Mouse (Mus musculus) liver, embryonic 12.5 days (tissue): Measurements from ENCODE around the gene Ccl11. TPM values are rescaled to one million over a fixed set of nuclear protein-coding genes. Genes with fewer than 3 reads are reported as not detected.

Experiments
- ATAC-seq: fragments of 200-750 bp; cut with Nextera tagmentation; 2 replicates; pipeline ENCODE4 v1.8.0; 2017; ENCODE audit warnings: moderate number of reproducible peaks, mild to moderate bottlenecking, moderate library complexity
- H3K27ac ChIP-seq: fragments of 300-500 bp; sonication (generic); 2 replicates; pipeline ENCODE4 v1.5.1; 2016; ENCODE audit warnings: mild to moderate bottlenecking
- H3K27me3 ChIP-seq: fragments of 300-500 bp; sonication (generic); replicated peaks from 2 replicates; pipeline ENCODE4 v1.6.1; 2016; ENCODE audit warnings: mild to moderate bottlenecking, moderate library complexity
- H3K36me3 ChIP-seq: fragments of 300-500 bp; sonication (generic); 2 replicates; pipeline ENCODE4 v1.6.1; 2016; ENCODE audit warnings: mild to moderate bottlenecking, moderate library complexity
- H3K4me1 ChIP-seq: fragments of 300-500 bp; sonication (generic); 2 replicates; pipeline ENCODE4 v1.6.1; 2016
- H3K4me2 ChIP-seq: fragments of 300-500 bp; sonication (generic); 2 replicates; pipeline ENCODE4 v1.6.1; 2016; ENCODE audit warnings: mild to moderate bottlenecking, moderate library complexity
- H3K4me3 ChIP-seq: fragments of 300-500 bp; sonication (generic); 2 replicates; pipeline ENCODE4 v1.5.1; 2016; ENCODE audit warnings: mild to moderate bottlenecking, moderate library complexity
- H3K9ac ChIP-seq: fragments of 300-500 bp; sonication (generic); 2 replicates; pipeline ENCODE4 v1.6.1; 2016; ENCODE audit warnings: mild to moderate bottlenecking, moderate library complexity
- H3K9me3 ChIP-seq: fragments of 300-500 bp; sonication (generic); replicated peaks from 2 replicates; pipeline ENCODE4 v1.6.1; 2016; ENCODE audit warnings: mild to moderate bottlenecking, moderate library complexity
- WGBS: fragments of 180-500 bp; shearing (Covaris S2); methylation state at CpG from one replicate; pipeline ENCODE4 v1.1.7; 2016; ENCODE audit not compliant: insufficient replicate concordance; 5-methylcytosine and 5-hydroxymethylcytosine counted together
- polyA plus RNA-seq: library from polyadenylated mRNA; unstranded; fragments of >200 nt; fragmentation: Nextera tagmentation; extraction: Ambion mirVana; gene quantifications from 2 replicates; pipeline ENCODE4 v1.2.1, GENCODE M21; 2016

The Ccl11 gene
- 0.11 TPM in 1 of 2 replicates, not detected in the other for polyA plus RNA-seq

DNA sequence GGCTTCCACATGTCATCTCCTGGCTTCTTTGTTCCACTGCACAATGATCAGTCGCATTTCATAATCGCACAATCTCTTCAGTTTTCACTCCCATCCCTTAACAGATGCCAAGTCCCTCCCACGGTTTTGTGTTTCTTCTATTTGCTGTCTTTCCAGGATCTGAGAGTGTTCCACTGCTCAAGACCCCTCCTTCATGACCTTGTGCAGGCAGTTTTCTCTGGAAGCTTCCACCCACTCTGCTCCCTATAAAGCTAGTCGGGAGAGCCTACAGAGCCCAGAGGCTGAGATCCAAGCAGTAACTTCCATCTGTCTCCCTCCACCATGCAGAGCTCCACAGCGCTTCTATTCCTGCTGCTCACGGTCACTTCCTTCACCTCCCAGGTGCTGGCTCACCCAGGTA, at the start of gene Ccl11:
Ccl11 (plus strand) TSS at position 178 of the 400 bp plus-strand sequence.
- H3K27ac ChIP-seq = no peak within 1 kb of the TSS
- no peak for ATAC-seq
- H3K9ac ChIP-seq = no peak within 1 kb of the TSS
- no peak within 1 kb of the TSS for H3K4me2 ChIP-seq
- 61% methylated on average over 6 of the region's 6 CpGs for WGBS
- no peak within 1 kb of the TSS for H3K4me3 ChIP-seq
- H3K9me3 ChIP-seq = no peaks in the 10 kb centered on the region
- H3K4me1 ChIP-seq = no peaks in the 10 kb centered on the region
- no peaks in the 10 kb centered on the region for H3K27me3 ChIP-seq
- no peaks in the 10 kb centered on the region for H3K36me3 ChIP-seq

DNA sequence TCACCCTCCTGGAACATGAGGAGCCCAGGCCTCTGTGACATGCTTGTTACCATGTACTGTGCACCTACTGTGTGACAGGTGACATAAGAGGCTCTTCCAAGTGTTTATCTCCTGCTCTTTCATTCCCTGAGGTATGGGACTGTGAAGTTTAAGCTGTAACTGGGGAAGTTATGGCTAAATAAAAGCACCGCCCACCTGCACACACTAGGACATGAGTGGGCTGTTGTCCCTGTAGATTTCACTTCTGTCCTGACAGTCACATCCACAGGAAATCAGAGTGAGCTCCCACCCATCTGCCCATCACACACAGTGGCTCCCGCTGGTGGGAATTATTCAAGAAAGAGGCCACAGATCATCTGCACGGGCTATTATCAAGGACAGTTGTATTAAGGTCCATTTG, 47.5 kb upstream of the Ccl11 start:
- Histone ChIP-seq H3K36me3 (no peaks in the 10 kb centered on the region), H3K4me2 (no peak overlapping the region), H3K9me3 (no peaks in the 10 kb centered on the region), H3K27ac (no peak overlapping the region), H3K9ac (no peak overlapping the region), H3K27me3 (no peaks in the 10 kb centered on the region), H3K4me1 (no peaks in the 10 kb centered on the region), H3K4me3 (no peak overlapping the region)
- no peak for ATAC-seq
- 73% methylated on average over 3 of the region's 3 CpGs for WGBS

DNA sequence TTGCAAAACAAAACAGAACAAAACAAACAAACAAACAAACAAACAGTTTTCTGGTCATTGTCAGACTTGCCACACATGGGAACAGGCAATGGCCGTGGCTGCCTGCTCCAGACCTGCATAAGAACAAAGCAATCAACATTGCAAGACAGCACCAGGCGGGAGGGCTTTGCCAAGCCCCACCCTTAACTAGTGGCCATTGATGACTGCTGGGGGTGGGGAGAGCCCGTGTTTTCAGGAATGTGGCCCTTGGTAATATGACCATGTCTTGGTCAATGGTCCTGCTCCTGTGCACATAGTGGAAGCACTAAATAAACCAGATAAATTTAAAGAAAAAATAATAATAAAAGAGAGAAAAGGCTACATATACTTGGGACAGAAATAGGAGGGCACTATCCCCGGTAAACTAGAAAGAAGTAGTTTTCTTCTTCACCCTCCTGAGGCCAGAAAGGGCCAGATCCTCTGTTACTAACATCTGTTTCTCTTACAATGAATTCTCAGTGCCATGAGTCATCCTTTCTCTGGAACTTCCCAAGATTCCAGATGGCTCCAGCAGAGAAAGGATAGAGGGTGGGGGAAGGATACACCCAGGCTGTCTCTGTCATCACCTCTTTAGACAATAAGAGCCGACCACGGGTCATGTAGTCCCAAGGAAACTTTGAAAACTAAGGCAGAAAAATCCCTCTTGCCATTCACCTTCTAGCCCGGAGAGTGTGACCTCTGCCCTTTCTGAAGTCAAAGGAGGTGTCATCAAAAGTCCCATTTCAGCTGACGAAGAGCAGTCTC, 46.0 kb upstream of the Ccl11 start:
- H3K4me2 ChIP-seq = no peak overlapping the region
- H3K27me3 ChIP-seq = no peaks in the 10 kb centered on the region
- H3K27ac ChIP-seq = no peak overlapping the region
- H3K4me3 ChIP-seq = no peak overlapping the region
- WGBS = 53% methylated on average over 8 of the region's 8 CpGs
- ATAC-seq = no peak
- H3K4me1 ChIP-seq = no peaks in the 10 kb centered on the region
- no peak overlapping the region for H3K9ac ChIP-seq
- no peaks in the 10 kb centered on the region for H3K36me3 ChIP-seq
- H3K9me3 ChIP-seq = no peaks in the 10 kb centered on the region

DNA sequence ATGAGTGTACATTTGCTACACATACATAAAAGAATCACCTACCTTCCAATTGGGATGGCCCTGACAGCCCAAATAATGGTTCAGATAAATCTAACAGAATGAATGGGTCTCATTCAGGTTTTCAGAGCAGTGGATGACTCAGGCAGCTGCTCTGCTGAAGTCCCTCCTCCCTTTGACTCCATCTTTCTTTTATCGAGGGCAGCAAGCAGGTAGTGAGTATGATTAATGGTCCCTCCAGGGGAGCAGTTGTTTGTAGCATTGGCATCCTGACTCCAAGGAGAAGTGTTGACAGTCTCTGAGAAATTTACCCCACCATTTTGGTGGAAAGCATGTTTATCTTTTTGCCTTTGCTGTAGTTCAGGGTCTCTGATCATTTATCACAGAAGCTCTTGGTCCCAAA, 43.9 kb upstream of the Ccl11 start:
- ATAC-seq = no peak
- WGBS = 65% methylated on average over 1 of the region's 1 CpGs

DNA sequence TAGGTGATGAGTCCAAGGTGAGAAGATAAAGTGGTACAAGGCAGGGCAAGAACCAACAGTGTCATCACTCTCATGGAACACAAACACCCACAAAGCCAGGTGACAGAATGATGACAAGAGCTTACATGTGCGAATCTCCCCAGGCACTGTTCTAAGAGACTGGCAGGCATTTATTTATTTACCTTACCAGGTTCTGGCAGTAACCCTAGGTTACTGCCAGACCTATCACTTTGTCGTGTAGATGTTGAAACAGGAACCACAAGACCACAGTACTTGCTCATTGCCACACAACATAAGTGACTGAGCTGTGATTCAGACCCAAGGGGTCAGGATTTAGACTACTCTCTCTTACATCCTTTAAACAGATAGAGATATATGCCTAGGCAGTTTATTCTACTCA, 42.6 kb upstream of the Ccl11 start:
- ATAC-seq = no peak
- no peaks in the 10 kb centered on the region for H3K4me1 ChIP-seq

More for the DNA sequence above, 43.9 kb upstream of the Ccl11 start:
- H3K4me3 ChIP-seq = no peak overlapping the region
- no peak overlapping the region for H3K9ac ChIP-seq
- H3K9me3 ChIP-seq = no peaks in the 10 kb centered on the region
- no peak overlapping the region for H3K4me2 ChIP-seq
- H3K27ac ChIP-seq = no peak overlapping the region
- no peaks in the 10 kb centered on the region for H3K27me3 ChIP-seq
- no peaks in the 10 kb centered on the region for H3K36me3 ChIP-seq
- H3K4me1 ChIP-seq = no peaks in the 10 kb centered on the region

GRCm38 (mm10) chr11:82016181-82016780, 41.3 kb upstream of the Ccl11 start:
- Histone ChIP-seq H3K4me1 (peaks cover 7% of the 10 kb centered on the region; the same call in 1 of the 2 replicates), H3K4me2 (no peak overlapping the region), H3K36me3 (no peaks in the 10 kb centered on the region), H3K9me3 (no peaks in the 10 kb centered on the region), H3K9ac (no peak overlapping the region), H3K27ac (no peak overlapping the region), H3K27me3 (no peaks in the 10 kb centered on the region), H3K4me3 (no peak overlapping the region)
- WGBS = 45% methylated on average over 3 of the region's 3 CpGs
- ATAC-seq = no peak

More for the DNA sequence above, 42.6 kb upstream of the Ccl11 start:
- Histone ChIP-seq H3K27ac (no peak overlapping the region), H3K36me3 (no peaks in the 10 kb centered on the region), H3K27me3 (no peaks in the 10 kb centered on the region), H3K4me2 (no peak overlapping the region), H3K4me3 (no peak overlapping the region), H3K9me3 (no peaks in the 10 kb centered on the region), H3K9ac (no peak overlapping the region)
- WGBS = 31% methylated on average over 2 of the region's 2 CpGs

DNA sequence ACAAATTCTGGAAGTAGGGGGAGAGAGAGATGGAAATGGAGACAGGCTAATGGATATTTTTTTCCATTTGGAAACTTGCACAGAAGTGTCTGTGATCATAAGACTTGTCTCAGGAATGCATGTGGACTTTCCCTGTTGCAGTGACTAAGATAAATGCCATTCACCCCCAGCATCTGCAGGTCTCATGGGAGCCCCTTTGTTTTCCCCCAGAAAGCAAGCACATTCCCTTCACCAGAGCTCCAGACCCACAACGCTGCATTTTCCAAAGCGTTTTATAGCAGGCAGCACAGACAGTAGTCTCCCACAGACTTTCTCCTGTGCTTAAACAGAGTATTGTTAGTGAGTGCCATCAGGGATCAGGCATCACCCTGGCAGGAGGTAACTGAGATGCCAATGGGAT, 38.2 kb upstream of the Ccl11 start:
- Histone ChIP-seq H3K36me3 (no peaks in the 10 kb centered on the region), H3K27ac (no peak overlapping the region), H3K27me3 (no peaks in the 10 kb centered on the region), H3K9ac (no peak overlapping the region), H3K4me2 (no peak overlapping the region), H3K9me3 (no peaks in the 10 kb centered on the region), H3K4me3 (no peak overlapping the region), H3K4me1 (peaks cover 7% of the 10 kb centered on the region; the same call in 1 of the 2 replicates)
- no peak for ATAC-seq
- WGBS = 60% methylated on average over 2 of the region's 2 CpGs

GRCm38 (mm10) chr11:82019793-82020192, 37.8 kb upstream of the Ccl11 start:
- Histone ChIP-seq H3K4me1 (peaks cover 7% of the 10 kb centered on the region; the same call in 1 of the 2 replicates), H3K36me3 (no peaks in the 10 kb centered on the region), H3K4me2 (no peak overlapping the region), H3K27me3 (no peaks in the 10 kb centered on the region), H3K9ac (no peak overlapping the region), H3K27ac (no peak overlapping the region), H3K9me3 (no peaks in the 10 kb centered on the region), H3K4me3 (no peak overlapping the region)
- ATAC-seq = no peak

GRCm38 (mm10) chr11:82021406-82021805, 36.2 kb upstream of the Ccl11 start:
- ATAC-seq = no peak
- Histone ChIP-seq H3K9ac (no peak overlapping the region), H3K27me3 (no peaks in the 10 kb centered on the region), H3K4me1 (peaks cover 7% of the 10 kb centered on the region; the same call in 1 of the 2 replicates), H3K4me2 (no peak overlapping the region), H3K9me3 (no peaks in the 10 kb centered on the region), H3K36me3 (no peaks in the 10 kb centered on the region), H3K4me3 (no peak overlapping the region), H3K27ac (no peak overlapping the region)
- 28% methylated on average over 3 of the region's 3 CpGs for WGBS

DNA sequence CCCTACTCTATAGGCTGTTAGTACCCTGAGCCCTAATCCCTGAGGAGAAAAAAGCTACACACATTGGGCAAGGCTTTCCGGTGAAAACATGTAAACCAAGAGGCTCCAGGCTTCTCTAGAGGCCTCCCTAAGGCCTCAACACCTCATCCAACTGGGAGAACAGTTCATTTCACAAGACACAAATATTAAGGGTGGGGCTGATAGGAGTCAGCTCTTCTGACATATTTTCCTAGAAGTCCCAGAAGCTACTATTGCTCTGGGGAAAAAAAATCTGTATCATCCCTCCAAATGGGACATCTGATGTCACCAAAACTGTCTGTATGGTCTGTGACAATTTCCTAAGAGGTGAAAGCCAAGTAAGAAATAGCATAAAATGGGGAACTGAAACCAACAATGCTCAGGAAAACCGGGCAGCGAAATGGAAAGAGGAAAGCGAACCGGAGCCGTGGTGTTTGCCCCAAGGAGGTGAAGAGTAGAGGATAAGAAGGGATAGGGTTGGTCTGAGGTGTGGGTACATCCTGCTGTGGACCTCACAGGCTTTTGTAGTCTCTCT, 35.0 kb upstream of the Ccl11 start:
- 62% methylated on average over 6 of the region's 6 CpGs for WGBS
- Histone ChIP-seq H3K27ac (no peak overlapping the region), H3K9ac (no peak overlapping the region), H3K27me3 (no peaks in the 10 kb centered on the region), H3K4me1 (peaks cover 7% of the 10 kb centered on the region; the same call in 1 of the 2 replicates), H3K4me2 (no peak overlapping the region), H3K36me3 (no peaks in the 10 kb centered on the region), H3K9me3 (no peaks in the 10 kb centered on the region), H3K4me3 (no peak overlapping the region)
- ATAC-seq = no peak

- WGBS = 51% methylated on average over 4 of the region's 4 CpGs
- H3K4me2 ChIP-seq = no peak overlapping the region
- H3K9ac ChIP-seq = no peak overlapping the region
- H3K36me3 ChIP-seq = no peaks in the 10 kb centered on the region
- peaks cover 7% of the 10 kb centered on the region; the same call in 1 of the 2 replicates for H3K4me1 ChIP-seq
- H3K27me3 ChIP-seq = no peaks in the 10 kb centered on the region
- no peak for ATAC-seq
- no peak overlapping the region for H3K27ac ChIP-seq
- H3K9me3 ChIP-seq = no peaks in the 10 kb centered on the region
- H3K4me3 ChIP-seq = no peak overlapping the region
Observed at GRCm38 (mm10) chr11:82023769-82024168, 33.9 kb upstream of the Ccl11 start.

GRCm38 (mm10) chr11:82030171-82030570, 27.5 kb upstream of the Ccl11 start:
- H3K27ac ChIP-seq = no peak overlapping the region
- no peak for ATAC-seq
- H3K36me3 ChIP-seq = no peaks in the 10 kb centered on the region
- 42% methylated on average over 2 of the region's 2 CpGs for WGBS
- H3K4me2 ChIP-seq = no peak overlapping the region
- H3K4me1 ChIP-seq = no peaks in the 10 kb centered on the region
- H3K27me3 ChIP-seq = no peaks in the 10 kb centered on the region
- H3K9ac ChIP-seq = no peak overlapping the region
- no peaks in the 10 kb centered on the region for H3K9me3 ChIP-seq
- H3K4me3 ChIP-seq = no peak overlapping the region
